Mouse (Mus musculus): Measurements from ENCODE around the gene Slc35b2.

- no peak for TF ChIP-seq CTCF (conservative IDR thresholded peaks at IDR 0.05; ENCODE audit: low read length)
- no peak for TF ChIP-seq NANOG (IDR thresholded peaks at IDR 0.05; ENCODE audit: borderline replicate concordance, low read length)
- no peak for TF ChIP-seq POU5F1 (IDR thresholded peaks at IDR 0.05; ENCODE audit: borderline replicate concordance, low read length)
Observed at GRCm38 (mm10) chr17:45565103-45565502, 1.4 kb downstream of the Slc35b2 start.

All from E14TG2a.4 (cell line).